Mouse (Mus musculus): ENCODE measurements around the gene 1700030J22Rik. TPM values are rescaled to one million over a fixed set of nuclear protein-coding genes. Genes with fewer than 3 reads are reported as not detected.

Gene 1700030J22Rik
- total and polyA plus RNA-seq, 3 experiments = 0.21 to 0.46 (median 0.35) TPM

- dilution Hi-C loops (cut with MboI; ENCODE audit: extremely low pct_ligation_motif_present, extremely low pct_unique_long_range_greater_than_20kb, low sequenced_read_pairs) (no loop called here), in situ Hi-C loops (cut with MboI; ENCODE audit: low pct_ligation_motif_present, low pct_unique_long_range_greater_than_20kb, low sequenced_read_pairs) (loop anchor here (5.0 to 10.0 kb wide), 2 partner anchors 68 to 485 kb away; partner anchors contain the start of genes Cenpn and Cmc2)
- no peaks in the 10 kb centered on the region for H3K9me3 ChIP-seq (replicated peaks; ENCODE audit: low read length)
- DNase-seq (ENCODE audit: extremely low read depth) = no peak
- no peak overlapping the region for H3K9ac ChIP-seq (ENCODE audit: insufficient read depth, low read depth)
- no peak overlapping the region for H3K4me3 ChIP-seq (replicated peaks in 1 of 3; ENCODE audit: low read depth in 2 of 3, low read length in 2 of 3, poor library complexity in 1 of 3)
- peaks cover 3% of the 10 kb centered on the region; the same call in 1 of the 2 replicates for H3K79me2 ChIP-seq (replicated peaks; ENCODE audit: control insufficient read depth, extremely low read depth, insufficient read depth, poor library complexity, severe bottlenecking)
- H3K4me2 ChIP-seq (ENCODE audit: insufficient read depth, low read depth, poor library complexity, severe bottlenecking) = no peak overlapping the region
- peak; percentile 8 to 26; a peak in 2 of 4 replicates for TF ChIP-seq CTCF (conservative IDR thresholded peaks at IDR 0.05 in 1 of 2, IDR thresholded peaks at IDR 0.05 in 1 of 2; ENCODE audit: low read depth in 2 of 2, low read length in 2 of 2)
- no peak for TF ChIP-seq TBP (conservative IDR thresholded peaks at IDR 0.05; ENCODE audit: low read depth, low read length)
- no peaks in the 10 kb centered on the region for H3K27me3 ChIP-seq (replicated peaks)
- peaks cover 11 to 58% of the 10 kb centered on the region in 2 experiments for H3K36me3 ChIP-seq (replicated peaks in 1 of 2; ENCODE audit: control insufficient read depth in 1 of 2, insufficient read depth in 1 of 2, low read length in 1 of 2)
- no peak overlapping the region for H3K27ac ChIP-seq (ENCODE audit: insufficient read depth, low read depth)
- peaks cover 0 to 16% of the 10 kb centered on the region in 2 experiments; a peak in 2 of 4 replicates for H3K4me1 ChIP-seq (ENCODE audit: control insufficient read depth in 1 of 2, insufficient read depth in 2 of 2)
Observed at GRCm38 (mm10) chr8:116989842-116990241, 11.1 kb upstream of the 1700030J22Rik start.

- dilution Hi-C loops (cut with MboI; ENCODE audit: extremely low pct_ligation_motif_present, extremely low pct_unique_long_range_greater_than_20kb, low sequenced_read_pairs) = no loop called here
- H3K36me3 ChIP-seq (replicated peaks in 1 of 2; ENCODE audit: control insufficient read depth in 1 of 2, insufficient read depth in 1 of 2, low read length in 1 of 2) = peaks cover 8 to 31% of the 10 kb centered on the region in 2 experiments
- H3K4me1 ChIP-seq (ENCODE audit: control insufficient read depth in 1 of 2, insufficient read depth in 2 of 2) = peaks cover 2 to 17% of the 10 kb centered on the region in 2 experiments; a peak in 2 of 4 replicates
- no peaks in the 10 kb centered on the region for H3K79me2 ChIP-seq (replicated peaks; ENCODE audit: control insufficient read depth, extremely low read depth, insufficient read depth, poor library complexity, severe bottlenecking)
- peak; percentile 84 for DNase-seq (ENCODE audit: extremely low read depth)
- TF ChIP-seq CTCF (conservative IDR thresholded peaks at IDR 0.05 in 1 of 2, IDR thresholded peaks at IDR 0.05 in 1 of 2; ENCODE audit: low read depth in 2 of 2, low read length in 2 of 2) = peak; percentile 32 to 82; a peak in 3 of 4 replicates
- peak; percentile 60; the same call in 1 of the 2 replicates for TF ChIP-seq MXI1 (IDR thresholded peaks at IDR 0.05; ENCODE audit: low read depth, low read length)
- no peak for TF ChIP-seq GABPA (IDR thresholded peaks at IDR 0.05; ENCODE audit: insufficient replicate concordance, low read depth, low read length)
- no peak for TF ChIP-seq ZMIZ1 (IDR thresholded peaks at IDR 0.05; ENCODE audit: low read depth, low read length)
- peak; percentile 29; the same call in 1 of the 2 replicates for TF ChIP-seq HCFC1 (IDR thresholded peaks at IDR 0.05; ENCODE audit: low read depth, low read length)
- peak; percentile 84 for TF ChIP-seq CHD2 (IDR thresholded peaks at IDR 0.05; ENCODE audit: low read length)
- peak; percentile 37; the same call in 1 of the 2 replicates for TF ChIP-seq BHLHE40 (IDR thresholded peaks at IDR 0.05; ENCODE audit: low read depth, low read length)
- TF ChIP-seq TBP (conservative IDR thresholded peaks at IDR 0.05; ENCODE audit: low read depth, low read length) = no peak
- TF ChIP-seq NRF1 (IDR thresholded peaks at IDR 0.05; ENCODE audit: low read depth, low read length) = no peak
- TF ChIP-seq IRF4 (IDR thresholded peaks at IDR 0.05; ENCODE audit: low read depth, low read length) = peak; percentile 61
- no peak; the same call in 1 of the 2 replicates for TF ChIP-seq ETS1 (conservative IDR thresholded peaks at IDR 0.05; ENCODE audit: low read depth, low read length)
- peak; percentile 68 for TF ChIP-seq RAD21 (IDR thresholded peaks at IDR 0.05; ENCODE audit: low read depth, low read length)
- peak; percentile 47 for TF ChIP-seq JUN (IDR thresholded peaks at IDR 0.05; ENCODE audit: insufficient read depth, low read depth, low read length)
- no peak for TF ChIP-seq UBTF (IDR thresholded peaks at IDR 0.05; ENCODE audit: low read depth, low read length)
- peak; percentile 90 for TF ChIP-seq SIN3A (IDR thresholded peaks at IDR 0.05; ENCODE audit: low read length)
- TF ChIP-seq NELFE (IDR thresholded peaks at IDR 0.05; ENCODE audit: low read depth, low read length) = no peak
- TF ChIP-seq E2F4 (IDR thresholded peaks at IDR 0.05; ENCODE audit: insufficient replicate concordance, low read depth, low read length) = no peak
- TF ChIP-seq SMC3 (IDR thresholded peaks at IDR 0.05; ENCODE audit: low read depth, low read length) = peak; percentile 66
- TF ChIP-seq PAX5 (IDR thresholded peaks at IDR 0.05; ENCODE audit: low read length) = no peak
- no peak for TF ChIP-seq RCOR1 (conservative IDR thresholded peaks at IDR 0.05; ENCODE audit: low read depth, low read length)
- no peak for TF ChIP-seq MAZ (IDR thresholded peaks at IDR 0.05; ENCODE audit: low read depth, low read length)
- no peak for TF ChIP-seq POLR2A (IDR thresholded peaks at IDR 0.05; ENCODE audit: low read depth, low read length)
- TF ChIP-seq USF2 (conservative IDR thresholded peaks at IDR 0.05; ENCODE audit: low read depth, low read length) = no peak
- peak; percentile 46; the same call in 1 of the 2 replicates for TF ChIP-seq MEF2A (IDR thresholded peaks at IDR 0.05; ENCODE audit: borderline replicate concordance, low read depth, low read length)
- no peak for TF ChIP-seq ZNF384 (IDR thresholded peaks at IDR 0.05; ENCODE audit: low read depth, low read length)
- peak; percentile 48; the same call in 1 of the 2 replicates for TF ChIP-seq JUND (conservative IDR thresholded peaks at IDR 0.05; ENCODE audit: low read depth, low read length)
- 0 out of 2 replicates have a peak, but pooled peaks have one; percentile 31 for TF ChIP-seq MAFK (IDR thresholded peaks at IDR 0.05; ENCODE audit: insufficient replicate concordance, low read length)
- TF ChIP-seq ZC3H11A (IDR thresholded peaks at IDR 0.05; ENCODE audit: low read depth, low read length) = no peak
- TF ChIP-seq ELF1 (IDR thresholded peaks at IDR 0.05; ENCODE audit: low read depth, low read length) = peak; percentile 57; the same call in 1 of the 2 replicates
- H3K27me3 ChIP-seq (replicated peaks) = no peaks in the 10 kb centered on the region
- H3K27ac ChIP-seq (ENCODE audit: insufficient read depth, low read depth) = 0 out of 2 replicates have a peak overlapping the region, but pooled peaks have one; percentile 38
- no peaks in the 10 kb centered on the region for H3K9me3 ChIP-seq (replicated peaks; ENCODE audit: low read length)
- H3K4me3 ChIP-seq (replicated peaks in 1 of 3; ENCODE audit: low read depth in 2 of 3, low read length in 2 of 3, poor library complexity in 1 of 3) = peak overlapping the region; percentile 28 to 60 (median 42)
- H3K4me2 ChIP-seq (ENCODE audit: insufficient read depth, low read depth, poor library complexity, severe bottlenecking) = peak overlapping the region; percentile 99
- H3K9ac ChIP-seq (ENCODE audit: insufficient read depth, low read depth) = peak overlapping the region; percentile 48; the same call in 1 of the 2 replicates
- in situ Hi-C loops (cut with MboI; ENCODE audit: low pct_ligation_motif_present, low pct_unique_long_range_greater_than_20kb, low sequenced_read_pairs) = no loop called here
Observed at GRCm38 (mm10) chr8:116980117-116980516, 1.4 kb upstream of the 1700030J22Rik start.
